Mouse (Mus musculus): ENCODE data around the gene Adam1a.

- TF ChIP-seq CTCF (IDR thresholded peaks at IDR 0.05; ENCODE audit: insufficient read depth, low read depth, low read length), result no peak
- TF ChIP-seq POLR2A (IDR thresholded peaks at IDR 0.05; ENCODE audit: insufficient read depth, low read depth, low read length), result no peak
These were observed 44.6 kb downstream of the Adam1a start for GRCm38 (mm10) chr5:121500719-121501118.
